Mouse (Mus musculus): ENCODE results near the gene Pgam1.

GRCm38 (mm10) chr19:41907079-41907760 lies 4.5 kb upstream of the Pgam1 start:
- TF ChIP-seq CTCF (IDR thresholded peaks at IDR 0.05; ENCODE audit: low read depth, low read length) (no peak), POLR2A (IDR thresholded peaks at IDR 0.05; ENCODE audit: borderline replicate concordance, low read depth, low read length) (no peak)
